Comparison of ENCODE assay signal across 19 mouse cellular contexts in genomic region chr5:149503423-149504175, GRCm38 (mm10). TPM values are rescaled to one million over a fixed set of nuclear protein-coding genes. Genes with fewer than 3 reads are reported as not detected.
A peak's percentile ranks its signal among the peaks of the same experiment; 100 is the strongest.
DNase-seq lines count a peak whose midpoint lies in the region; ATAC-seq lines count a peak whose summit lies in the region.
"Had no signal": no experiment of that assay in that cellular context is flagged by ENCODE, and none has a peak within 500 bp of the region (broad histone marks: within the 10 kb centered on the region; RNA-seq: fewer than 3 reads in every experiment).

No protein-coding gene starts in this region.

- DNase-seq in forebrain, embryonic 10.5 days (ENCODE audit: extremely low spot score, low spot score), result no peak
- DNase-seq in brain, adult 2 months (ENCODE audit: low read depth, low spot score), result peak; percentile 65
- DNase-seq in hindbrain, embryonic 11.5 days (ENCODE audit: low spot score), result no peak
- DNase-seq in layer of hippocampus, adult 9-11 months, result peak; percentile 64
- DNase-seq in retina, postnatal 1 day, result no peak
- DNase-seq in lung, postnatal 10 days, result no peak
- DNase-seq: B cell, adult 2 months; gastrocnemius, postnatal 10 days; kidney, adult 11 months; liver, embryonic 13.5 days; lung, postnatal 36 days; right cerebral cortex, postnatal 25 days; thymus, postnatal 36 days had no signal

- no peak overlapping the region for H3K4me2 ChIP-seq in forebrain, embryonic 12.5 days
- H3K4me2 ChIP-seq in hindbrain, embryonic 11.5 days (replicated peaks; ENCODE audit: low read depth, low read length), result no peak overlapping the region
- H3K4me2 ChIP-seq: heart, embryonic 15.5 days; liver, embryonic 13.5 days; stomach, embryonic 15.5 days had no signal

- H3K4me1 ChIP-seq in forebrain, embryonic 12.5 days, result peaks cover 4% of the 10 kb centered on the region; the same call in 1 of the 2 replicates
- H3K4me1 ChIP-seq in forebrain, embryonic 10.5 days, result peaks cover 18% of the 10 kb centered on the region
- no peaks in the 10 kb centered on the region for H3K4me1 ChIP-seq in hindbrain, embryonic 11.5 days (replicated peaks; ENCODE audit: control insufficient read depth, insufficient read depth, low read length)
- H3K4me1 ChIP-seq: liver, embryonic 13.5 days; stomach, embryonic 15.5 days had no signal

- peaks cover 13% of the 10 kb centered on the region; the same call in 1 of the 2 replicates for H3K27me3 ChIP-seq in forebrain, embryonic 12.5 days
- H3K27me3 ChIP-seq in forebrain, embryonic 10.5 days (ENCODE audit: poor library complexity, severe bottlenecking), result peaks cover 65% of the 10 kb centered on the region
- no peaks in the 10 kb centered on the region for H3K27me3 ChIP-seq in hindbrain, embryonic 11.5 days (ENCODE audit: control insufficient read depth, insufficient read depth, low read length)
- H3K27me3 ChIP-seq: heart, embryonic 15.5 days; liver, embryonic 13.5 days; stomach, embryonic 15.5 days had no signal

- 69% methylated on average over 23 of the region's 23 CpGs for WGBS in forebrain, embryonic 12.5 days
- 89% methylated on average over 23 of the region's 23 CpGs for WGBS in forebrain, embryonic 10.5 days
- 68% methylated on average over 23 of the region's 23 CpGs for WGBS in hindbrain, embryonic 11.5 days

- no peak overlapping the region for H3K4me3 ChIP-seq in forebrain, embryonic 12.5 days (replicated peaks)
- no peak overlapping the region for H3K4me3 ChIP-seq in forebrain, embryonic 10.5 days
- no peak overlapping the region for H3K4me3 ChIP-seq in hindbrain, embryonic 11.5 days (ENCODE audit: low read depth, low read length)
- H3K4me3 ChIP-seq: heart, embryonic 15.5 days; liver, embryonic 13.5 days; stomach, embryonic 15.5 days had no signal

- H3K27ac ChIP-seq in forebrain, embryonic 12.5 days, result peak overlapping the region; percentile 76
- H3K27ac ChIP-seq in forebrain, embryonic 10.5 days, result no peak overlapping the region
- H3K27ac ChIP-seq in hindbrain, embryonic 11.5 days (ENCODE audit: low read depth, low read length), result peak overlapping the region; percentile 49; the same call in 1 of the 2 replicates
- H3K27ac ChIP-seq: heart, embryonic 15.5 days; liver, embryonic 13.5 days; stomach, embryonic 15.5 days had no signal

- H3K36me3 ChIP-seq in forebrain, embryonic 12.5 days (replicated peaks), result no peaks in the 10 kb centered on the region
- H3K36me3 ChIP-seq in forebrain, embryonic 10.5 days (replicated peaks), result no peaks in the 10 kb centered on the region
- H3K36me3 ChIP-seq in hindbrain, embryonic 11.5 days (ENCODE audit: control insufficient read depth, insufficient read depth, low read length), result no peaks in the 10 kb centered on the region
- H3K36me3 ChIP-seq: G1E; heart, embryonic 15.5 days; liver, embryonic 13.5 days; stomach, embryonic 15.5 days had no signal

- H3K9me3 ChIP-seq in forebrain, embryonic 12.5 days, result 0 out of 2 replicates have a peak, but pooled peaks cover 5% of the 10 kb centered on the region
- H3K9me3 ChIP-seq in forebrain, embryonic 10.5 days, result peaks cover 4% of the 10 kb centered on the region; the same call in 1 of the 2 replicates
- no peaks in the 10 kb centered on the region for H3K9me3 ChIP-seq in hindbrain, embryonic 11.5 days (ENCODE audit: control insufficient read depth, low read length)
- H3K9me3 ChIP-seq: heart, embryonic 15.5 days; liver, embryonic 13.5 days; stomach, embryonic 15.5 days had no signal

- H3K9ac ChIP-seq in forebrain, embryonic 12.5 days, result no peak overlapping the region
- no peak overlapping the region for H3K9ac ChIP-seq in hindbrain, embryonic 11.5 days (ENCODE audit: low read depth, low read length)
- H3K9ac ChIP-seq: heart, embryonic 15.5 days; liver, embryonic 13.5 days; stomach, embryonic 15.5 days had no signal

- ATAC-seq in forebrain, embryonic 12.5 days (ENCODE audit: low FRiP score), result peak; percentile 59
- ATAC-seq in hindbrain, embryonic 11.5 days (ENCODE audit: low FRiP score), result no peak
- ATAC-seq in monocyte, adult 5-6 weeks (replicated peaks; ENCODE audit: insufficient number of reproducible peaks, low FRiP score, low TSS enrichment, poor library complexity, severe bottlenecking), result no peak

RNA-seq across cellular contexts. Expression of gene Wdr95, which starts 24.9 kb away (rescaled TPM):
- polyA plus RNA-seq in forebrain, embryonic 12.5 days (2016; fragmentation: Nextera tagmentation; extraction: Ambion mirVana), result 0.17 and 0.68 TPM in 2 replicates
- polyA plus RNA-seq in forebrain, embryonic 10.5 days (2016; fragmentation: Nextera tagmentation; extraction: Ambion mirVana), result not detected in 2 replicates
- not detected in 2 replicates for polyA plus RNA-seq in hindbrain, embryonic 11.5 days (2014; fragmentation: Nextera tagmentation; extraction: Ambion mirVana)
- 4.4 to 5.9 TPM (median 4.7 TPM) in 3 replicates for total RNA-seq in monocyte, adult 5-6 weeks (2017)
- total RNA-seq: common myeloid progenitor, adult 5-6 weeks; G1E had no signal
- polyA plus RNA-seq: G1E; heart, embryonic 15.5 days; liver, embryonic 13.5 days had no signal

Comparison
In these comparisons a context has a peak if more than half of its experiments do, and no peak if none do; other contexts are left out.
1. DNase-seq: peak in brain, adult 2 months (single experiment) and layer of hippocampus, adult 9-11 months (single experiment); none in forebrain, embryonic 10.5 days (single experiment), hindbrain, embryonic 11.5 days (single experiment), retina, postnatal 1 day (single experiment) and lung, postnatal 10 days (single experiment).